Mouse (Mus musculus) B cell, adult 2 months (primary cell): ENCODE data around the gene E4f1.
A peak's percentile ranks its signal among the peaks of the same experiment; 100 is the strongest.

ENCODE experiments used
- DNase-seq, 2 experiments: peaks; one replicate each; pipeline ENCODE4 v3.0.0; 2022

The E4f1 gene

GRCm38 (mm10) chr17:24413557-24414211 is 56.4 kb downstream of the E4f1 start:
- DNase-seq: peak; percentile 62 to 63

- no peak for DNase-seq
Measured at GRCm38 (mm10) chr17:24407116-24407803, 62.9 kb downstream of the E4f1 start.

GRCm38 (mm10) chr17:24402371-24402770 is 67.7 kb downstream of the E4f1 start:
- no peak for DNase-seq

GRCm38 (mm10) chr17:24394456-24394855 is 75.7 kb downstream of the E4f1 start:
- DNase-seq: no peak
